Mouse (Mus musculus): ENCODE measurements around the gene Elovl4. TPM values are rescaled to one million over a fixed set of nuclear protein-coding genes. Genes with fewer than 3 reads are reported as not detected.

Elovl4 gene
- polyA plus RNA-seq, 1 experiment: 0.42 TPM

GRCm38 (mm10) chr9:83796875-83797274, 9.2 kb downstream of the Elovl4 start:
- no peak overlapping the region for H3K4me3 ChIP-seq (ENCODE audit: control insufficient read depth, low read depth, low read length)
- H3K4me1 ChIP-seq (ENCODE audit: control insufficient read depth, insufficient read depth, low read length): no peaks in the 10 kb centered on the region
- H3K27me3 ChIP-seq (ENCODE audit: control insufficient read depth, insufficient read depth, low read length): no peaks in the 10 kb centered on the region
- no peaks in the 10 kb centered on the region for H3K36me3 ChIP-seq (ENCODE audit: control insufficient read depth, insufficient read depth, low read length)
- TF ChIP-seq CTCF (IDR thresholded peaks at IDR 0.05; ENCODE audit: control insufficient read depth, insufficient read depth, insufficient replicate concordance, low read depth, low read length): no peak
- TF ChIP-seq POLR2A (IDR thresholded peaks at IDR 0.05; ENCODE audit: control insufficient read depth, low read depth, low read length): no peak
- H3K27ac ChIP-seq (ENCODE audit: control insufficient read depth, insufficient read depth, low read depth, low read length): no peak overlapping the region

- H3K27me3 ChIP-seq (ENCODE audit: control insufficient read depth, insufficient read depth, low read length): no peaks in the 10 kb centered on the region
- no peak overlapping the region for H3K27ac ChIP-seq (ENCODE audit: control insufficient read depth, insufficient read depth, low read depth, low read length)
- no peak overlapping the region for H3K4me3 ChIP-seq (ENCODE audit: control insufficient read depth, low read depth, low read length)
- no peaks in the 10 kb centered on the region for H3K36me3 ChIP-seq (ENCODE audit: control insufficient read depth, insufficient read depth, low read length)
- no peaks in the 10 kb centered on the region for H3K4me1 ChIP-seq (ENCODE audit: control insufficient read depth, insufficient read depth, low read length)
- TF ChIP-seq CTCF (IDR thresholded peaks at IDR 0.05; ENCODE audit: control insufficient read depth, insufficient read depth, insufficient replicate concordance, low read depth, low read length): no peak
- TF ChIP-seq POLR2A (IDR thresholded peaks at IDR 0.05; ENCODE audit: control insufficient read depth, low read depth, low read length): no peak
Measured at GRCm38 (mm10) chr9:83789326-83789725, 16.8 kb downstream of the Elovl4 start.

- Histone ChIP-seq H3K4me1 (ENCODE audit: control insufficient read depth, insufficient read depth, low read length) (no peaks in the 10 kb centered on the region), H3K27me3 (ENCODE audit: control insufficient read depth, insufficient read depth, low read length) (no peaks in the 10 kb centered on the region), H3K4me3 (ENCODE audit: control insufficient read depth, low read depth, low read length) (no peak overlapping the region), H3K27ac (ENCODE audit: control insufficient read depth, insufficient read depth, low read depth, low read length) (no peak overlapping the region), H3K36me3 (ENCODE audit: control insufficient read depth, insufficient read depth, low read length) (no peaks in the 10 kb centered on the region)
- TF ChIP-seq POLR2A (IDR thresholded peaks at IDR 0.05; ENCODE audit: control insufficient read depth, low read depth, low read length) (no peak), CTCF (IDR thresholded peaks at IDR 0.05; ENCODE audit: control insufficient read depth, insufficient read depth, insufficient replicate concordance, low read depth, low read length) (no peak)
Measured at GRCm38 (mm10) chr9:83785501-83785900, 20.6 kb downstream of the Elovl4 start.

GRCm38 (mm10) chr9:83778317-83778960, 27.6 kb downstream of the Elovl4 start:
- TF ChIP-seq POLR2A (IDR thresholded peaks at IDR 0.05; ENCODE audit: control insufficient read depth, low read depth, low read length): no peak
- TF ChIP-seq CTCF (IDR thresholded peaks at IDR 0.05; ENCODE audit: control insufficient read depth, insufficient read depth, insufficient replicate concordance, low read depth, low read length): no peak
- no peaks in the 10 kb centered on the region for H3K4me1 ChIP-seq (ENCODE audit: control insufficient read depth, insufficient read depth, low read length)
- no peak overlapping the region for H3K27ac ChIP-seq (ENCODE audit: control insufficient read depth, insufficient read depth, low read depth, low read length)
- no peaks in the 10 kb centered on the region for H3K27me3 ChIP-seq (ENCODE audit: control insufficient read depth, insufficient read depth, low read length)
- no peak overlapping the region for H3K4me3 ChIP-seq (ENCODE audit: control insufficient read depth, low read depth, low read length)
- no peaks in the 10 kb centered on the region for H3K36me3 ChIP-seq (ENCODE audit: control insufficient read depth, insufficient read depth, low read length)

GRCm38 (mm10) chr9:83761318-83761717, 44.8 kb downstream of the Elovl4 start:
- Histone ChIP-seq H3K27me3 (ENCODE audit: control insufficient read depth, insufficient read depth, low read length) (no peaks in the 10 kb centered on the region), H3K27ac (ENCODE audit: control insufficient read depth, insufficient read depth, low read depth, low read length) (no peak overlapping the region), H3K4me3 (ENCODE audit: control insufficient read depth, low read depth, low read length) (no peak overlapping the region), H3K4me1 (ENCODE audit: control insufficient read depth, insufficient read depth, low read length) (no peaks in the 10 kb centered on the region), H3K36me3 (ENCODE audit: control insufficient read depth, insufficient read depth, low read length) (no peaks in the 10 kb centered on the region)
- no peak for TF ChIP-seq CTCF (IDR thresholded peaks at IDR 0.05; ENCODE audit: control insufficient read depth, insufficient read depth, insufficient replicate concordance, low read depth, low read length)
- TF ChIP-seq POLR2A (IDR thresholded peaks at IDR 0.05; ENCODE audit: control insufficient read depth, low read depth, low read length): no peak

- H3K4me1 ChIP-seq (ENCODE audit: control insufficient read depth, insufficient read depth, low read length): no peaks in the 10 kb centered on the region; the same call in none of the 2 replicates
- H3K27ac ChIP-seq (ENCODE audit: control insufficient read depth, insufficient read depth, low read depth, low read length): no peak overlapping the region
- no peak overlapping the region for H3K4me3 ChIP-seq (ENCODE audit: control insufficient read depth, low read depth, low read length)
- no peaks in the 10 kb centered on the region for H3K36me3 ChIP-seq (ENCODE audit: control insufficient read depth, insufficient read depth, low read length)
- no peak for TF ChIP-seq POLR2A (IDR thresholded peaks at IDR 0.05; ENCODE audit: control insufficient read depth, low read depth, low read length)
- TF ChIP-seq CTCF (IDR thresholded peaks at IDR 0.05; ENCODE audit: control insufficient read depth, insufficient read depth, insufficient replicate concordance, low read depth, low read length): no peak
- H3K27me3 ChIP-seq (ENCODE audit: control insufficient read depth, insufficient read depth, low read length): no peaks in the 10 kb centered on the region
Measured at GRCm38 (mm10) chr9:83731877-83732276, 74.2 kb downstream of the Elovl4 start.

- Histone ChIP-seq H3K36me3 (ENCODE audit: control insufficient read depth, insufficient read depth, low read length) (no peaks in the 10 kb centered on the region), H3K4me1 (ENCODE audit: control insufficient read depth, insufficient read depth, low read length) (peaks cover 4% of the 10 kb centered on the region), H3K4me3 (ENCODE audit: control insufficient read depth, low read depth, low read length) (no peak overlapping the region), H3K27ac (ENCODE audit: control insufficient read depth, insufficient read depth, low read depth, low read length) (no peak overlapping the region), H3K27me3 (ENCODE audit: control insufficient read depth, insufficient read depth, low read length) (no peaks in the 10 kb centered on the region)
- TF ChIP-seq POLR2A (IDR thresholded peaks at IDR 0.05; ENCODE audit: control insufficient read depth, low read depth, low read length): no peak
- no peak for TF ChIP-seq CTCF (IDR thresholded peaks at IDR 0.05; ENCODE audit: control insufficient read depth, insufficient read depth, insufficient replicate concordance, low read depth, low read length)
Measured at GRCm38 (mm10) chr9:83730836-83731235, 75.2 kb downstream of the Elovl4 start.

Other genes starting within 250 kb of the Elovl4 start
- 10.3 and 11.4 TPM in 2 replicates for gene Ttk, start 28.4 kb upstream of the Elovl4 start, polyA plus RNA-seq (2012; rRNA removed)
- 3.5 and 4.6 TPM in 2 replicates for gene Bckdhb, start 118.9 kb upstream of the Elovl4 start, polyA plus RNA-seq (2012; rRNA removed)